Mouse (Mus musculus) thymus, postnatal 10 days (tissue): ENCODE measurements around the gene Scn1a.
A peak's percentile ranks its signal among the peaks of the same experiment; 100 is the strongest.

Experiments used
- DNase-seq, 2 experiments: peaks; one replicate each; pipeline ENCODE4 v3.0.0; 2021; ENCODE audit warnings: low spot score in 2 of 2

The Scn1a gene

GRCm38 (mm10) chr2:66440711-66441110, at the start of gene Scn1a:
Gene Scn1a (minus strand): TSS chr2:66440840.
- DNase-seq, result no peak

- DNase-seq, result no peak
Measured at GRCm38 (mm10) chr2:66478395-66478794, 37.8 kb upstream of the Scn1a start.

- DNase-seq, result no peak
Measured at GRCm38 (mm10) chr2:66473181-66473822, 32.7 kb upstream of the Scn1a start.

GRCm38 (mm10) chr2:66465484-66465883, 24.8 kb upstream of the Scn1a start:
- DNase-seq, result no peak

- DNase-seq, result no peak
Measured at GRCm38 (mm10) chr2:66464874-66465458, 24.3 kb upstream of the Scn1a start.

GRCm38 (mm10) chr2:66463916-66464315, 23.3 kb upstream of the Scn1a start:
- no peak for DNase-seq

GRCm38 (mm10) chr2:66462458-66462857, 21.8 kb upstream of the Scn1a start:
- DNase-seq, result no peak

GRCm38 (mm10) chr2:66439764-66440471, 722 bp downstream of the Scn1a start:
- DNase-seq, result no peak

- no peak for DNase-seq
Measured at GRCm38 (mm10) chr2:66436286-66436685, 4.4 kb downstream of the Scn1a start.

- DNase-seq, result peak in 1 of 2 experiments; percentile 14
Measured at GRCm38 (mm10) chr2:66409740-66410290, 30.8 kb downstream of the Scn1a start.

- DNase-seq, result no peak
Measured at GRCm38 (mm10) chr2:66408899-66409739, 31.5 kb downstream of the Scn1a start.

GRCm38 (mm10) chr2:66408456-66408855, 32.2 kb downstream of the Scn1a start:
- no peak for DNase-seq

- no peak for DNase-seq
Measured at GRCm38 (mm10) chr2:66392586-66392985, 48.1 kb downstream of the Scn1a start.

- DNase-seq, result no peak
Measured at GRCm38 (mm10) chr2:66367957-66368356, 72.7 kb downstream of the Scn1a start.

GRCm38 (mm10) chr2:66350590-66350989, 90.0 kb downstream of the Scn1a start:
- DNase-seq, result no peak

GRCm38 (mm10) chr2:66346622-66347021, 94.0 kb downstream of the Scn1a start:
- DNase-seq, result no peak

- no peak for DNase-seq
Measured at GRCm38 (mm10) chr2:66346181-66346580, 94.5 kb downstream of the Scn1a start.

- DNase-seq, result no peak
Measured at GRCm38 (mm10) chr2:66337406-66337805, 103.2 kb downstream of the Scn1a start.

- no peak for DNase-seq
Measured at GRCm38 (mm10) chr2:66336396-66336795, 104.2 kb downstream of the Scn1a start.

GRCm38 (mm10) chr2:66272551-66272950, 168.1 kb downstream of the Scn1a start:
- DNase-seq, result no peak

GRCm38 (mm10) chr2:66256220-66257131, 184.2 kb downstream of the Scn1a start, which contains the start of gene Ttc21b:
Gene Ttc21b (minus strand): TSS chr2:66256617.
- peak; percentile 94 to 95 for DNase-seq
